Mouse (Mus musculus) midbrain, embryonic 15.5 days (tissue): ENCODE measurements around the gene Pank2. TPM values are rescaled to one million over a fixed set of nuclear protein-coding genes. Genes with fewer than 3 reads are reported as not detected.
"Not testable (repeated sequence)": the region's sequence is repeated elsewhere in the genome, so short reads cannot be mapped to it uniquely, and the experiment has no call there.

Experiments
- ATAC-seq: fragments of 200-750 bp; cut with Nextera tagmentation; replicated peaks from 2 replicates; pipeline ENCODE4 v1.8.0; 2017; ENCODE audit warnings: moderate TSS enrichment
- H3K27ac ChIP-seq: fragments of 300-500 bp; sonication (generic); 2 replicates; pipeline ENCODE4 v1.5.1; 2015; ENCODE audit warnings: mild to moderate bottlenecking, inconsistent platforms
- H3K27me3 ChIP-seq: fragments of 300-500 bp; sonication (generic); replicated peaks from 2 replicates; pipeline ENCODE4 v1.6.1; 2015; ENCODE audit warnings: inconsistent platforms
- H3K36me3 ChIP-seq: fragments of 300-500 bp; sonication (generic); replicated peaks from 2 replicates; pipeline ENCODE4 v1.6.1; 2015; ENCODE audit warnings: inconsistent platforms
- H3K4me1 ChIP-seq: fragments of 300-500 bp; sonication (generic); 2 replicates; pipeline ENCODE4 v1.6.1; 2015; ENCODE audit warnings: inconsistent platforms
- H3K4me2 ChIP-seq: fragments of 300-500 bp; sonication (generic); 2 replicates; pipeline ENCODE4 v1.6.1; 2015; ENCODE audit warnings: inconsistent platforms, mild to moderate bottlenecking, moderate library complexity
- H3K4me3 ChIP-seq: fragments of 300-500 bp; sonication (generic); 2 replicates; pipeline ENCODE4 v1.5.1; 2015; ENCODE audit warnings: mild to moderate bottlenecking, inconsistent platforms
- H3K9ac ChIP-seq: fragments of 300-500 bp; sonication (generic); 2 replicates; pipeline ENCODE4 v1.6.1; 2015; ENCODE audit warnings: mild to moderate bottlenecking, inconsistent platforms
- H3K9me3 ChIP-seq: fragments of 300-500 bp; sonication (generic); 2 replicates; pipeline ENCODE4 v1.6.1; 2016; ENCODE audit warnings: inconsistent platforms
- whole genome bisulfite sequencing: fragments of 180-500 bp; shearing (Covaris S2); methylation state at CpG from one replicate; pipeline ENCODE4 v1.1.7; 2015; ENCODE audit warnings: mixed read lengths; 5-methylcytosine and 5-hydroxymethylcytosine counted together
- polyA plus RNA-seq: library from polyadenylated mRNA; unstranded; fragments of >200 nt; fragmentation: Nextera tagmentation; extraction: Ambion mirVana; gene quantifications from 2 replicates; pipeline ENCODE4 v1.2.1, GENCODE M21; 2015

Gene Pank2
- polyA plus RNA-seq = 24.6 and 24.7 TPM in 2 replicates

GRCm38 (mm10) chr2:131262213-131262672 is at the start of gene Pank2:
Pank2 (plus strand) TSS chr2:131262495.
- H3K9ac ChIP-seq = peak within 1 kb of the TSS; percentile 97
- peak within 1 kb of the TSS; percentile 85 for H3K4me2 ChIP-seq
- no peaks in the 10 kb centered on the region for H3K9me3 ChIP-seq
- H3K27ac ChIP-seq = peak within 1 kb of the TSS; percentile 99
- peak within 1 kb of the TSS; percentile 95 for H3K4me3 ChIP-seq
- peak; percentile 100 for ATAC-seq
- WGBS = 0% methylated on average over 49 of the region's 49 CpGs
- H3K36me3 ChIP-seq = no peaks in the 10 kb centered on the region
- H3K27me3 ChIP-seq = no peaks in the 10 kb centered on the region
- peaks cover 37% of the 10 kb centered on the region for H3K4me1 ChIP-seq

GRCm38 (mm10) chr2:131213773-131214172 is 48.5 kb upstream of the Pank2 start:
- Histone ChIP-seq H3K9me3 (no peaks in the 10 kb centered on the region), H3K27me3 (no peaks in the 10 kb centered on the region), H3K4me3 (no peak overlapping the region), H3K36me3 (no peaks in the 10 kb centered on the region), H3K27ac (no peak overlapping the region), H3K4me1 (peaks cover 18% of the 10 kb centered on the region), H3K9ac (no peak overlapping the region), H3K4me2 (no peak overlapping the region)
- ATAC-seq = no peak
- 85% methylated on average over 7 of the region's 7 CpGs for WGBS

- Histone ChIP-seq H3K4me3 (no peak overlapping the region), H3K4me1 (peaks cover 6% of the 10 kb centered on the region), H3K4me2 (no peak overlapping the region), H3K36me3 (no peaks in the 10 kb centered on the region), H3K27ac (no peak overlapping the region), H3K9ac (no peak overlapping the region), H3K9me3 (no peaks in the 10 kb centered on the region), H3K27me3 (no peaks in the 10 kb centered on the region)
- 86% methylated on average over 7 of the region's 7 CpGs for WGBS
- no peak for ATAC-seq
Observed at GRCm38 (mm10) chr2:131215941-131216858, 46.1 kb upstream of the Pank2 start.

- no peak overlapping the region for H3K4me2 ChIP-seq
- no peak overlapping the region for H3K27ac ChIP-seq
- no peaks in the 10 kb centered on the region for H3K27me3 ChIP-seq
- ATAC-seq = no peak
- H3K4me1 ChIP-seq = no peaks in the 10 kb centered on the region
- 82% methylated on average over 4 of the region's 4 CpGs for WGBS
- no peak overlapping the region for H3K9ac ChIP-seq
- no peaks in the 10 kb centered on the region for H3K36me3 ChIP-seq
- no peak overlapping the region for H3K4me3 ChIP-seq
- no peaks in the 10 kb centered on the region for H3K9me3 ChIP-seq
Observed at GRCm38 (mm10) chr2:131220030-131220429, 42.3 kb upstream of the Pank2 start.

- H3K9ac ChIP-seq = no peak overlapping the region
- no peaks in the 10 kb centered on the region for H3K27me3 ChIP-seq
- H3K36me3 ChIP-seq = no peaks in the 10 kb centered on the region
- WGBS = 84% methylated on average over 3 of the region's 3 CpGs
- H3K4me2 ChIP-seq = no peak overlapping the region
- ATAC-seq = no peak
- H3K9me3 ChIP-seq = no peaks in the 10 kb centered on the region
- H3K4me1 ChIP-seq = no peaks in the 10 kb centered on the region
- no peak overlapping the region for H3K4me3 ChIP-seq
- no peak overlapping the region for H3K27ac ChIP-seq
Observed at GRCm38 (mm10) chr2:131221853-131222515, 40.3 kb upstream of the Pank2 start.

- 57% methylated on average over 5 of the region's 5 CpGs for WGBS
- H3K4me3 ChIP-seq = no peak overlapping the region
Observed at GRCm38 (mm10) chr2:131222562-131222961, 39.7 kb upstream of the Pank2 start.

GRCm38 (mm10) chr2:131223569-131223968 is 38.7 kb upstream of the Pank2 start:
- Histone ChIP-seq H3K9me3 (no peaks in the 10 kb centered on the region), H3K27me3 (no peaks in the 10 kb centered on the region), H3K4me2 (no peak overlapping the region), H3K4me3 (no peak overlapping the region), H3K27ac (no peak overlapping the region), H3K9ac (no peak overlapping the region), H3K36me3 (no peaks in the 10 kb centered on the region), H3K4me1 (no peaks in the 10 kb centered on the region)
- ATAC-seq = no peak
- 76% methylated on average over 1 of the region's 1 CpGs for WGBS

More at GRCm38 (mm10) chr2:131222562-131222961, 39.7 kb upstream of the Pank2 start:
- no peaks in the 10 kb centered on the region for H3K36me3 ChIP-seq
- H3K4me1 ChIP-seq = no peaks in the 10 kb centered on the region
- no peak overlapping the region for H3K27ac ChIP-seq
- H3K9me3 ChIP-seq = no peaks in the 10 kb centered on the region
- no peak for ATAC-seq
- no peak overlapping the region for H3K4me2 ChIP-seq
- no peak overlapping the region for H3K9ac ChIP-seq
- no peaks in the 10 kb centered on the region for H3K27me3 ChIP-seq

GRCm38 (mm10) chr2:131225178-131225577 is 37.1 kb upstream of the Pank2 start:
- WGBS = 76% methylated on average over 6 of the region's 6 CpGs
- Histone ChIP-seq H3K27me3 (no peaks in the 10 kb centered on the region), H3K9ac (no peak overlapping the region), H3K36me3 (no peaks in the 10 kb centered on the region), H3K9me3 (no peaks in the 10 kb centered on the region), H3K4me2 (no peak overlapping the region), H3K27ac (no peak overlapping the region), H3K4me3 (no peak overlapping the region), H3K4me1 (no peaks in the 10 kb centered on the region)
- no peak for ATAC-seq

- not testable (repeated sequence) for H3K9ac ChIP-seq, H3K27ac ChIP-seq, ATAC-seq, H3K9me3 ChIP-seq, H3K27me3 ChIP-seq, H3K4me1 ChIP-seq, H3K4me3 ChIP-seq, H3K36me3 ChIP-seq, H3K4me2 ChIP-seq
- 92% methylated on average over 2 of the region's 2 CpGs for WGBS
Observed at GRCm38 (mm10) chr2:131226669-131227068, 35.6 kb upstream of the Pank2 start.

GRCm38 (mm10) chr2:131227243-131227642 is 35.1 kb upstream of the Pank2 start:
- 92% methylated on average over 3 of the region's 3 CpGs for WGBS
- H3K27ac ChIP-seq = no peak overlapping the region
- H3K4me2 ChIP-seq = no peak overlapping the region
- H3K27me3 ChIP-seq = no peaks in the 10 kb centered on the region
- no peaks in the 10 kb centered on the region for H3K36me3 ChIP-seq
- ATAC-seq = no peak
- no peaks in the 10 kb centered on the region for H3K4me1 ChIP-seq
- H3K9me3 ChIP-seq = no peaks in the 10 kb centered on the region
- no peak overlapping the region for H3K4me3 ChIP-seq
- H3K9ac ChIP-seq = no peak overlapping the region

- H3K4me2 ChIP-seq = no peak overlapping the region
- no peak overlapping the region for H3K9ac ChIP-seq
- H3K4me1 ChIP-seq = peaks cover 10% of the 10 kb centered on the region
- no peak for ATAC-seq
- no peak overlapping the region for H3K27ac ChIP-seq
- no peaks in the 10 kb centered on the region for H3K36me3 ChIP-seq
- WGBS = 88% methylated on average over 2 of the region's 2 CpGs
- no peak overlapping the region for H3K4me3 ChIP-seq
- H3K9me3 ChIP-seq = no peaks in the 10 kb centered on the region
- H3K27me3 ChIP-seq = no peaks in the 10 kb centered on the region
Observed at GRCm38 (mm10) chr2:131232558-131232957, 29.7 kb upstream of the Pank2 start.

GRCm38 (mm10) chr2:131233307-131234126 is 28.8 kb upstream of the Pank2 start, which contains the start of gene Mavs:
Mavs (plus strand) TSS chr2:131234063.
- 8% methylated on average over 29 of the region's 29 CpGs for WGBS

More at GRCm38 (mm10) chr2:131233307-131234126, 28.8 kb upstream of the Pank2 start, which contains the start of gene Mavs:
- H3K4me1 ChIP-seq = peaks cover 10% of the 10 kb centered on the region
- peak within 1 kb of the TSS; percentile 47 for H3K9ac ChIP-seq
- H3K9me3 ChIP-seq = no peaks in the 10 kb centered on the region
- H3K4me2 ChIP-seq = peak within 1 kb of the TSS; percentile 95
- H3K36me3 ChIP-seq = no peaks in the 10 kb centered on the region
- no peaks in the 10 kb centered on the region for H3K27me3 ChIP-seq
- ATAC-seq = peak; percentile 100
- peak within 1 kb of the TSS; percentile 15; the same call in 1 of the 2 replicates for H3K27ac ChIP-seq
- peak within 1 kb of the TSS; percentile 49 for H3K4me3 ChIP-seq
